Mouse (Mus musculus) kidney, adult 2 months (tissue): Measurements from ENCODE around the gene Nipal1.

Experiments used
- CTCF ChIP-seq: fragments of 200-500 bp; conservative IDR thresholded peaks from 2 replicates; pipeline ENCODE4 v1.5.1; 2011; ENCODE audit warnings: low read depth, mild to moderate bottlenecking, control low read depth, low read length, moderate library complexity, mixed read lengths; ENCODE audit not compliant: insufficient read depth, insufficient read length
- POLR2A ChIP-seq: fragments of 200-500 bp; IDR thresholded peaks from one replicate; pipeline ENCODE4 v1.6.1; 2011; ENCODE audit warnings: low read depth, low read length, control low read depth

DNA sequence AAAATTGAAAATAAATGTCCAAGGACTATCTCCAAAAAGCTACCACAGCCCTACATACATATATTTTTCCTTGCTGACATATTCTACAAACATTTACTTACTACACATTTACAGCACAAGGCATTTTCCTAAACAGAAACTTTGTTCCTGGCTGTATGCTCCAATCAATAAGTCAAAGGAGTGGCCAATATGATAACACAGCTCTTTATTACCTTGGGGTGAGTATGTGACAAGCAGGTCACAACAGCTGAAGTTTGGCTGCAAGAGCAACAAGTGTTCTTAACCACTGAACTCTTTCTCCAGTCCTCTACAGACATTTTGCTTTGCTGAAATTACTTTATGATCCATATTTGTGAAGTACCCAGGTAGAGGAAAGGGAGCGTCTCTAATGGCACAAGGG lies 7.5 kb upstream of the Nipal1 start:
- TF ChIP-seq CTCF, result no peak
- TF ChIP-seq POLR2A, result no peak
